Mouse (Mus musculus) liver, embryonic 12.5 days (tissue): ENCODE measurements around the gene Castor2. TPM values are rescaled to one million over a fixed set of nuclear protein-coding genes. Genes with fewer than 3 reads are reported as not detected.

ENCODE experiments used
- ATAC-seq: fragments of 200-750 bp; cut with Nextera tagmentation; 2 replicates; pipeline ENCODE4 v1.8.0; 2017; ENCODE audit warnings: moderate number of reproducible peaks, mild to moderate bottlenecking, moderate library complexity
- H3K27ac ChIP-seq: fragments of 300-500 bp; sonication (generic); 2 replicates; pipeline ENCODE4 v1.5.1; 2016; ENCODE audit warnings: mild to moderate bottlenecking
- H3K27me3 ChIP-seq: fragments of 300-500 bp; sonication (generic); replicated peaks from 2 replicates; pipeline ENCODE4 v1.6.1; 2016; ENCODE audit warnings: mild to moderate bottlenecking, moderate library complexity
- H3K36me3 ChIP-seq: fragments of 300-500 bp; sonication (generic); 2 replicates; pipeline ENCODE4 v1.6.1; 2016; ENCODE audit warnings: mild to moderate bottlenecking, moderate library complexity
- H3K4me1 ChIP-seq: fragments of 300-500 bp; sonication (generic); 2 replicates; pipeline ENCODE4 v1.6.1; 2016
- H3K4me2 ChIP-seq: fragments of 300-500 bp; sonication (generic); 2 replicates; pipeline ENCODE4 v1.6.1; 2016; ENCODE audit warnings: mild to moderate bottlenecking, moderate library complexity
- H3K4me3 ChIP-seq: fragments of 300-500 bp; sonication (generic); 2 replicates; pipeline ENCODE4 v1.5.1; 2016; ENCODE audit warnings: mild to moderate bottlenecking, moderate library complexity
- H3K9ac ChIP-seq: fragments of 300-500 bp; sonication (generic); 2 replicates; pipeline ENCODE4 v1.6.1; 2016; ENCODE audit warnings: mild to moderate bottlenecking, moderate library complexity
- H3K9me3 ChIP-seq: fragments of 300-500 bp; sonication (generic); replicated peaks from 2 replicates; pipeline ENCODE4 v1.6.1; 2016; ENCODE audit warnings: mild to moderate bottlenecking, moderate library complexity
- WGBS: fragments of 180-500 bp; shearing (Covaris S2); methylation state at CpG from one replicate; pipeline ENCODE4 v1.1.7; 2016; ENCODE audit not compliant: insufficient replicate concordance; 5-methylcytosine and 5-hydroxymethylcytosine counted together
- polyA plus RNA-seq: library from polyadenylated mRNA; unstranded; fragments of >200 nt; fragmentation: Nextera tagmentation; extraction: Ambion mirVana; gene quantifications from 2 replicates; pipeline ENCODE4 v1.2.1, GENCODE M21; 2016

The Castor2 gene
- polyA plus RNA-seq, 1 experiment from 2014 or later, result 1.2 TPM

DNA sequence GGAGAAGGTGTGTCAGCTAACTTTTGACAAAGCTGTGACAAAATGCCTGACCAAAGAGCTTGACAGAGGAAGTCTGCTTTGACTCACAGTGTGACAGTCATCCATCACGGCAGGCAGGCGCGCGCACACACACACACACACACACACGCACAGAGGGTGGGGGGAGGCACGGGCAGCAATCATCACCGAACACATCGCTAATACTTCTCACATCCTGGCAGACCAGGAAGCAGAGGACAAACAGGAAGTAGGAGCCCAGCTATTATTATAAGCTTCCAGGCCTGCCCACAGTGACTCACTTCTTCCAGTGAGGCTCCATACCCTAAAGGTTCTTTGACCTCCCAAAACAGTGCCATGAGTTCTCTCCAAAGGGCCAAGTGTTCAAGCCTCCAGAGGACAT lies 6.3 kb downstream of the Castor2 start:
- H3K4me1 ChIP-seq, result peaks cover 8% of the 10 kb centered on the region; the same call in 1 of the 2 replicates
- ATAC-seq, result no peak; the same call in 1 of the 2 replicates

DNA sequence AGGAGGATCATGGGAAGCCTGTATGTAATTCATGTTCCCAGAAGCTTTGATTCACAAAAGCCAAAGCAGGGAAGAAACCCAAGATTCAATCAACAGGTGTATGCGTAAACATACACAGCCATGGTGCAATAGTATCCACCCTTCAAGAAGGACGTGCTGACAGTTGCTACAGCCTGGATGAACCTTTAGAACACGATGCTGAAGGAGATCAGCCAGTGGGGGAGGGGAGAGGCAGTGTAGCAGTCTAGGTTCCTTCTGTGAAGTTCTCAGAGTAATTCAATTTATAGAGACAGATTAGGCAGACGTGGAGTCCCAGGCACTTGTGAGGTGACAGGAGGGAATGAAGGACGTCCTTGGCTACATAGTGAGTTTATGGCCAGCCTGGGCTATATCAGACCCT lies 15.5 kb downstream of the Castor2 start:
- no peak for ATAC-seq
- H3K4me3 ChIP-seq, result no peak overlapping the region
- no peak overlapping the region for H3K4me2 ChIP-seq
- H3K27ac ChIP-seq, result no peak overlapping the region
- 70% methylated on average over 5 of the region's 5 CpGs for WGBS
- no peaks in the 10 kb centered on the region for H3K36me3 ChIP-seq
- no peaks in the 10 kb centered on the region for H3K4me1 ChIP-seq
- no peak overlapping the region for H3K9ac ChIP-seq
- no peaks in the 10 kb centered on the region for H3K27me3 ChIP-seq
- H3K9me3 ChIP-seq, result no peaks in the 10 kb centered on the region; the same call in 1 of the 2 replicates

More for the DNA sequence above, 6.3 kb downstream of the Castor2 start:
- no peak overlapping the region for H3K9ac ChIP-seq
- no peak overlapping the region for H3K4me3 ChIP-seq
- 50% methylated on average over 8 of the region's 8 CpGs for WGBS
- no peaks in the 10 kb centered on the region for H3K27me3 ChIP-seq
- no peak overlapping the region for H3K4me2 ChIP-seq
- H3K9me3 ChIP-seq, result no peaks in the 10 kb centered on the region
- no peak overlapping the region for H3K27ac ChIP-seq
- H3K36me3 ChIP-seq, result no peaks in the 10 kb centered on the region

DNA sequence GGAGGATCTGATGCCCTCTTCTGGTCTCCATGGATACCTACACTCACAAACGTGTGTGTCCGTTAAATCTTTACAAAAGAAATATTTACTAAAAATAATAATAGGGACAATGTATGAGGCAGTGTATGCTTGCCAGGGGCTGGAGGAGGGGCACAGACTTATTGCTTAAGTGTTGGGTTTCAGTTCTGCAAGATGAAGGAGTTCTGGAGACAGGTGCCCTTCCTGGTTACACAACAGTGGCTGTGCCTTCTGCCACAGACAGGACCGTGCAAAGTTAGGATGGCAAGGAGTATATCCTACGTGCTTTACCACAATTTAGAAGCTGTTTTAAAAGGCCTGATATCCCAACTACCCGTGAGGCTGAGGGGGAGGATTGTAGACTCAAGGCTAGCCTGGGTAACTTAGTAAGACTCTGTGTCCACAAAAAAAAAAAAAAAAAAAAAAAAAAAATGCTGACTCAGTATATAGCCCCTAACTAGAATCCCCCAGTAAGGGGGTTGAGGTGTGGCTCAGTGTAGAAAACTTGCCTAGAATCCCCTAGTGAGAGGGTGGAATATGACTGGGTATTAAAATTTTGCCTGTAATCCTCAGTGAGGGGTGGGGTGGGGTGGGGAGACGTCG lies 16.2 kb downstream of the Castor2 start:
- H3K4me1 ChIP-seq, result no peaks in the 10 kb centered on the region
- ATAC-seq, result no peak
- no peak overlapping the region for H3K9ac ChIP-seq
- no peaks in the 10 kb centered on the region for H3K36me3 ChIP-seq
- WGBS, result 71% methylated on average over 7 of the region's 7 CpGs
- H3K27ac ChIP-seq, result no peak overlapping the region
- no peaks in the 10 kb centered on the region; the same call in 1 of the 2 replicates for H3K9me3 ChIP-seq
- no peak overlapping the region for H3K4me3 ChIP-seq
- no peaks in the 10 kb centered on the region for H3K27me3 ChIP-seq
- H3K4me2 ChIP-seq, result no peak overlapping the region

DNA sequence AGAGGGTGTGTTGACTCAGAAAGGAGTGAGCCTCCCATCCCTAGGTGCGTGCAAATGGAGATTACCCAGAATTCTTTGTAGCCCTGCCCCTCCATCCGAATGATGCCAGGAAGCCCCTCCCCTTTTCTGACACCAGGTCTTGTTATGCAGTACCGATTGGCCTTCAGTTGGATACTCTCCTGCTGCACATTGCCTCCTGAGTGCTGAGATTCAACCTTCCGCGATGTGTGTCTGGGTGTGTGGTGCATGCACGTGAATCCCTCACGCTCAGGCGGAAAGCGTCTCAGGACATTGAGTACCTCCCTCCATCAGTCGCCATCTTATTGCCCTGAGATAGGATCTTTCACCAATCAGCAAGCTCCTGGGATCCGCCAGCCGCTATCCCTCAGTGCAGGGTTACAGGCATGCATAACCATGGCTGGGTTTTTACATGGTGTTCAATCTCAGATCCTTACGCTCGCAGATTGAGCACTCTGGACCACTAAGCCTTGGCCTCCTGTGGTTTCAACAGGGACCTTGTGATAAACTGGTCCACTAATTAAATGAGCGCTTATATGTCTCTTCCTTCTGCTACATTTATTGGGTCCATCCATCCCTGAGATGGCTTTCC lies 19.4 kb downstream of the Castor2 start:
- no peaks in the 10 kb centered on the region for H3K27me3 ChIP-seq
- no peak overlapping the region for H3K4me3 ChIP-seq
- H3K4me1 ChIP-seq, result no peaks in the 10 kb centered on the region
- no peaks in the 10 kb centered on the region for H3K36me3 ChIP-seq
- H3K4me2 ChIP-seq, result no peak overlapping the region
- H3K9ac ChIP-seq, result no peak overlapping the region
- WGBS, result 73% methylated on average over 15 of the region's 15 CpGs
- no peak for ATAC-seq
- no peak overlapping the region for H3K27ac ChIP-seq
- H3K9me3 ChIP-seq, result no peaks in the 10 kb centered on the region

DNA sequence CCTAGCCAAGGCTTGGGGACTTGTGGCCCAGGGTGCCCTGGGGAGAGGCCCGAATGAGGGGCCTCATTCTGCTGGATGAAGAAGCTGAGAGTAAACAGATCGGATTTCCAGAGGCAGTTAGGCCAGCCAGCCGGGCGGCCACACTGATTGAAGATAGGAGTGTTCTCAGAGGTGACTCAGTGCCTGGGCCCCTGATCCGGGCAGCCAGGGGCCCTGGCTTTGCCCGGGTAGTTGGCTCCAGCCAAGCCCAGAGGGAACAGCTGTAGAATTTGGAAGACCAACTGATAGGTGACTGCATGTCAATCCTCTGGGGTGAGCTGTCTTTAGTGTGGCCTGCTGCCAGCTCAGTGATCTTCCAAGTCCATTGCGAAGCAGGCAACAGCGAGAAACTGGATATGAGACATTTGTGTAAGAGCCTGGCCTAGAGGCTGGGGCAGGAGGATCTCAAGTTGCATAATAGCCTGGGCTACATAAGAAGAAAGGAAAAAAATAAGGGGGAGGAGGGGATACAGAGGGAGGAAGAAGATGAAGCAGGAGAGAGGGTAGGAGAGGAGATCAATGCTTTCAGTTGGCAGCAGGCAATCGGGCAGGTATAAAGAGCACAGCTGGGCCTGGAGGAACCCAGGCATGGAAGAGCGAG lies 20.1 kb downstream of the Castor2 start:
- ATAC-seq, result no peak
- WGBS, result 55% methylated on average over 10 of the region's 10 CpGs
- no peak overlapping the region for H3K4me2 ChIP-seq

DNA sequence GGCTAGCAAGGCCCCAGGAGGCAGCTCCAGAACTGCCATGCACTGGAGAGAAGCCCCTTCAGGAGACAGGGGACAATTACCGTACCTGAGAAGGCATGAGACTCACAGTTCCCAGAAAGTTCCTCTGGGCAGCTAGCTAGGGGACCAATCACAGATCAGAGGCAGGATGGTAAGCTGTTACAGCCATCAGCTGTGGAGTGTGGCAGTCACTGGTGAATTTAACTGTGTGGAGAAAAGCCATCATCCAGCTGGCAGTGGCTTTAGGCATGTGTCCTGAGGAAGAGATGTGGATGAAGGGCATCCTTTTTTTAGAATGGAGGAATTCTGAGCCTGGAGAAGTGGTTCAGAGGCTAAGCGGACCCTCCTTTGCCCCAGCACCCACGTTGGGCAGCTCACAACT lies 20.6 kb downstream of the Castor2 start:
- Histone ChIP-seq H3K4me3 (no peak overlapping the region), H3K36me3 (no peaks in the 10 kb centered on the region), H3K9ac (no peak overlapping the region), H3K27ac (no peak overlapping the region), H3K9me3 (no peaks in the 10 kb centered on the region), H3K4me2 (no peak overlapping the region), H3K27me3 (no peaks in the 10 kb centered on the region), H3K4me1 (no peaks in the 10 kb centered on the region)
- ATAC-seq, result no peak
- 67% methylated on average over 3 of the region's 3 CpGs for WGBS

More for the DNA sequence above, 20.1 kb downstream of the Castor2 start:
- H3K4me1 ChIP-seq, result no peaks in the 10 kb centered on the region
- H3K36me3 ChIP-seq, result no peaks in the 10 kb centered on the region
- H3K27ac ChIP-seq, result no peak overlapping the region
- H3K9ac ChIP-seq, result no peak overlapping the region
- no peaks in the 10 kb centered on the region for H3K27me3 ChIP-seq
- no peak overlapping the region for H3K4me3 ChIP-seq
- H3K9me3 ChIP-seq, result no peaks in the 10 kb centered on the region

DNA sequence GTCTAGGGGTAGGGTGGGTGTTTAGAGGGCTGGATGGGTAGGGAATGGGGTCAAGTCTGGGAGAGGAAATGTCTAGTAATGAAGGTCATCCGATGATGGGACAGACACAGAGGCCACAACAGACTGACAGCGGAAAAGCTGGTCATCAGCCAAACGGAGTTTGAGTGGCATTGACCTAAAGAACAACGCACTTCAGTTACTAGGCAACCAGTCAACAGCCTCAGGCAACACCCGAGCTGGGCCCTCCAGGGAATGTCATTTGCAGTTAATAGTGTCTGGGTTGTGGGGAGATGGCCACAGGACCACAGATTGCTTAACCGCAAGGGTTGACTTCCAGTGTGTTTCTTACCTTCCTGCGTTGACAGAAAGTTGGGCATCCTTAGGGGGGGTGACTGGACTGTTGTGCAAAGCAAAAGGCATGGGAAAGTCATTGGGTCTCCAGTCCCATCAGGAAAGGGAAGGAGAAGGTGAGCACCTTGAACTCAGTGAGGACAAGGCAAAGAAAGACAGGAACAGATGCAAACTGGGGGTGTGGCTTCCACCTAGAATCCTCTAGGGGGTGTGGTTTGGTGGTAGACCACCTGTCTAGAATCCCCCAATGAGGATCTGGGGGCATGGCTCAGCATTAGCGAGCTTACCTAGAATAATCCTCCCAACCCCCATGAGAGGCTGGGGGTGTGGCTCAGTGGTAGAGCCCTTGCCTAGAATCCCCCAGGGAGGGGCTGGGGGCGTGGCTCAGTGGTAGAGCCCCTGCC lies 21.8 kb downstream of the Castor2 start:
- ATAC-seq, result no peak
- Histone ChIP-seq H3K9ac (no peak overlapping the region), H3K4me1 (no peaks in the 10 kb centered on the region), H3K27me3 (no peaks in the 10 kb centered on the region), H3K4me3 (no peak overlapping the region), H3K4me2 (no peak overlapping the region), H3K9me3 (no peaks in the 10 kb centered on the region), H3K36me3 (no peaks in the 10 kb centered on the region), H3K27ac (no peak overlapping the region)
- 61% methylated on average over 9 of the region's 9 CpGs for WGBS

DNA sequence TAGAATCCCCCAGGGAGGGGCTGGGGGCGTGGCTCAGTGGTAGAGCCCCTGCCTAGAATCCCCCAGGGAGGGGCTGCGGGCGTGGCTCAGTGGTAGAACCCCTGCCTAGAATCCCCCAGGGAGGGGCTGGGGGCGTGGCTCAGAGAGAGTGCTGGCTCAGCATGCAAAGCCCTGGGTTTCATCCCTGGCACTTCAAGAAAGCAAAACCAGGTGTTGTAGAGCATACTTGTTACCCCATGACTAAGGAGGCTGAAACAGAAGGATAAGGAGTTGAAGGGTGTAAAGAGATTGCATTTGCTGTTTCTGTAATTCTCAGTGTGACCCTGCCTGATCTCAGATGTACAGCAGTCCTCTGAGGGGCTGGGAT lies 22.4 kb downstream of the Castor2 start:
- no peaks in the 10 kb centered on the region for H3K27me3 ChIP-seq
- no peak overlapping the region for H3K4me2 ChIP-seq
- WGBS, result 60% methylated on average over 4 of the region's 4 CpGs
- H3K4me3 ChIP-seq, result no peak overlapping the region
- no peaks in the 10 kb centered on the region for H3K36me3 ChIP-seq
- no peaks in the 10 kb centered on the region for H3K9me3 ChIP-seq
- H3K27ac ChIP-seq, result no peak overlapping the region
- H3K4me1 ChIP-seq, result no peaks in the 10 kb centered on the region
- H3K9ac ChIP-seq, result no peak overlapping the region
- no peak for ATAC-seq

DNA sequence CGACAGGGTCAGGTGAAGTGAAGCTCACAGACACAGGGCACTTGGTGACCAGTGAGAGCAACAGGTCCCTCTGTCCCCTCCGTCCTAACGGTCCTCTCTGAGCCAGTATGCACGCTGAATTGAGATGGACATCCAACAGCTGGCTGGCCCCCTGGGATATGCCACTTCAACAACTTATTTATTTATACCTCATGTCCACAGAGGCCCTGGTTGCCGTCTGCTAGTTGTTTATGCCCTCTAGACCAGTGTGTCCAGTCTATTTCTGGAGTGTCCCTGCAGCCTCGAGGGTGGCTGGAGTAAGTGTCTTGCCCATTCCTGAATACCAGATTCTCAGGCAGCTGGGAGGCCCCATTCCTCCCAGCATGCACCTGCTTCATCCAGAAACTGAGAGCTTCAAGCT lies 24.3 kb downstream of the Castor2 start:
- Histone ChIP-seq H3K9me3 (no peaks in the 10 kb centered on the region), H3K27ac (no peak overlapping the region), H3K36me3 (no peaks in the 10 kb centered on the region), H3K9ac (no peak overlapping the region), H3K4me3 (no peak overlapping the region), H3K27me3 (no peaks in the 10 kb centered on the region), H3K4me1 (no peaks in the 10 kb centered on the region), H3K4me2 (no peak overlapping the region)
- ATAC-seq, result no peak
- 71% methylated on average over 6 of the region's 6 CpGs for WGBS

DNA sequence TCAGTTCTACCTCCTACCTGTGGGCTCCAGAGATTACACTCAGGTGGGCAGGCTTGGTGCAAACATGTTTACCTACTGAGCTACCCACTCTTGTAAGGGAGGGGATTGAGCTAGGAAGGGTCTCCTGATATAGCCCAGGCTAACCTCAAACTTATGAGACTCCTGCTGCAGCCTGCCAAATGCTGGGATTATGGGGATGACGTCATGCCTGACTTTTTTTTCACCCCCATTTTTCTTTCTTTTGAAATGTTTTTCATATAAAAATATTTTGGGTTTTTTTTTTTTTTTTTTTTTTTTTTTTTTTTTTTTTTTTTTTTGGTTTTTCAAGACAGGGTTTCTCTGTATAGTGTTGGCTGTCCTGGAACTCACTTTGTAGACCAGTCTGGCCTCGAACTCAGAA lies 26.7 kb downstream of the Castor2 start:
- no peak overlapping the region for H3K27ac ChIP-seq
- no peak for ATAC-seq
- WGBS, result 65% methylated on average over 2 of the region's 2 CpGs

DNA sequence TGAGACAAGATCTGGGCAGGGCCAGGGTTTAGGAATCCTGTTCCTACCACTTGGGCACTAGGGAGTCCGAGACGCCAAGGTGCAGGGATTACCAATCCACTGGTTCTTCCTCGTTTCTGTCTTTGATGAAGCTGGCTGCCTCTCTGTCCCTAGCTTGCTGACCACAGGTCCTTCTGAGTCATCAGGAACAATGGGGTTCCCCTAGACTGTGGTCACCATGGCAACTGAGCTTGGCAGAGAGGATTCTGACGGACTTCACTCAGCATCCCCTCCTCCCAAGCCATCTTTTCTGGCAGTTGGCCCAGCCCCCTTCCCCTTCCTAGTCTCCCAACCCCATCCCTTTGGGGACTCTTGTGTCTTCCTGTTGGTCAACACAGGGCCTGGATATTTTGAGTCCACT lies 32.1 kb downstream of the Castor2 start:
- Histone ChIP-seq H3K27ac (no peak overlapping the region), H3K9me3 (0 out of 2 replicates have a peak, but pooled peaks cover 3% of the 10 kb centered on the region), H3K27me3 (no peaks in the 10 kb centered on the region), H3K9ac (no peak overlapping the region), H3K36me3 (peaks cover 4% of the 10 kb centered on the region; the same call in 1 of the 2 replicates), H3K4me1 (no peaks in the 10 kb centered on the region), H3K4me3 (no peak overlapping the region), H3K4me2 (no peak overlapping the region)
- ATAC-seq, result no peak
- WGBS, result 42% methylated on average over 4 of the region's 4 CpGs

More for the DNA sequence above, 26.7 kb downstream of the Castor2 start:
- H3K36me3 ChIP-seq, result no peaks in the 10 kb centered on the region
- no peak overlapping the region for H3K4me2 ChIP-seq
- H3K27me3 ChIP-seq, result no peaks in the 10 kb centered on the region
- no peak overlapping the region for H3K4me3 ChIP-seq
- H3K9me3 ChIP-seq, result no peaks in the 10 kb centered on the region
- H3K4me1 ChIP-seq, result no peaks in the 10 kb centered on the region
- H3K9ac ChIP-seq, result no peak overlapping the region

DNA sequence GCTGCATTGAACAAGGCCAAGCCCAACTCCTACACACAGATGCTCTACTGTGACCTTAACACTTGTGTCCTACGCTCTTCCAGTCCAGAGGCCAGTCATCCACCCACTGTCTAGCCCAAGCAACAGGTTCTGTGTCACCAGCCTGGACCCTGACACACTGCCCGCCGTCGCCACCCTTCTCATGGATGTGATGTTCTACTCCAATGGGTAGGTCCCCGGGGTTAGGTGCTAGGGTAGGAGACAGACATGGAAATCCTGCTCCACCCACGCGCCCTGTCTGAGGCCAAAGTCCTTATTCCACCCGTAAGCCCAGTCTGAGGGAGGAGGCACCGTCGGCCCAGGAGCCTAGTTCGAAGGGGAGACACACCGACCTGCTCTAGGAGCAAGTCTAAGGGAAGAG lies 36.5 kb downstream of the Castor2 start:
- no peak overlapping the region for H3K4me3 ChIP-seq
- H3K9me3 ChIP-seq, result 0 out of 2 replicates have a peak, but pooled peaks cover 3% of the 10 kb centered on the region
- WGBS, result 80% methylated on average over 12 of the region's 12 CpGs
- peaks cover 4% of the 10 kb centered on the region; the same call in 1 of the 2 replicates for H3K36me3 ChIP-seq
- H3K27me3 ChIP-seq, result no peaks in the 10 kb centered on the region
- no peak overlapping the region for H3K4me2 ChIP-seq
- no peak overlapping the region for H3K27ac ChIP-seq
- H3K4me1 ChIP-seq, result no peaks in the 10 kb centered on the region
- ATAC-seq, result no peak
- H3K9ac ChIP-seq, result no peak overlapping the region
